Mouse (Mus musculus) midbrain, postnatal 0 days (tissue): ENCODE measurements around the gene Mrpl48. TPM values are rescaled to one million over a fixed set of nuclear protein-coding genes. Genes with fewer than 3 reads are reported as not detected.

Source experiments
- ATAC-seq: fragments of 200-750 bp; cut with Nextera tagmentation; 2 replicates; pipeline ENCODE4 v1.8.0; 2017; ENCODE audit warnings: moderate number of reproducible peaks, mild to moderate bottlenecking, moderate TSS enrichment, moderate library complexity; ENCODE audit not compliant: low FRiP score
- DNase-seq: peaks from one replicate; pipeline ENCODE4 v3.0.0-alpha.2; 2015; ENCODE audit warnings: low spot score
- H3K27ac ChIP-seq: fragments of 300-500 bp; sonication (generic); 2 replicates; pipeline ENCODE4 v1.5.1; 2014; ENCODE audit warnings: low read depth, mild to moderate bottlenecking, low read length, mixed read lengths
- H3K27me3 ChIP-seq: fragments of 300-500 bp; sonication (generic); 2 replicates; pipeline ENCODE4 v1.6.1; 2014; ENCODE audit warnings: low read length, control low read depth, mixed read lengths; ENCODE audit not compliant: insufficient read depth
- H3K36me3 ChIP-seq: fragments of 300-500 bp; sonication (generic); 2 replicates; pipeline ENCODE4 v1.6.1; 2014; ENCODE audit warnings: low read length, control low read depth, mixed read lengths; ENCODE audit not compliant: insufficient read depth
- H3K4me1 ChIP-seq: fragments of 300-500 bp; sonication (generic); 2 replicates; pipeline ENCODE4 v1.6.1; 2014; ENCODE audit warnings: mild to moderate bottlenecking, control low read depth, antibody characterized with exemption, low read length, mixed read lengths; ENCODE audit not compliant: insufficient read depth
- H3K4me2 ChIP-seq: fragments of 300-500 bp; sonication (generic); 2 replicates; pipeline ENCODE4 v1.6.1; 2014; ENCODE audit warnings: low read depth, mild to moderate bottlenecking, low read length, mixed read lengths; ENCODE audit not compliant: poor library complexity, severe bottlenecking
- H3K4me3 ChIP-seq: fragments of 300-500 bp; sonication (generic); 2 replicates; pipeline ENCODE4 v1.5.1; 2014; ENCODE audit warnings: low read depth, mild to moderate bottlenecking, low read length, moderate library complexity
- H3K9ac ChIP-seq: fragments of 300-500 bp; sonication (generic); replicated peaks from 2 replicates; pipeline ENCODE4 v1.6.1; 2014; ENCODE audit warnings: mild to moderate bottlenecking, low read length, moderate library complexity, mixed read lengths; ENCODE audit not compliant: poor library complexity, severe bottlenecking
- H3K9me3 ChIP-seq: fragments of 300-500 bp; sonication (generic); 2 replicates; pipeline ENCODE4 v1.6.1; 2016; ENCODE audit warnings: low read length, control low read depth
- CTCF ChIP-seq: IDR thresholded peaks from 2 replicates; pipeline ENCODE4 v1.5.1; 2016; ENCODE audit warnings: antibody characterized with exemption, mild to moderate bottlenecking
- WGBS: fragments of 180-500 bp; shearing (Covaris S2); extraction: QIAGEN DNeasy Blood & Tissue Kit; methylation state at CpG from one replicate; pipeline ENCODE4 v1.1.7; 2014; 5-methylcytosine and 5-hydroxymethylcytosine counted together
- polyA plus RNA-seq: library from polyadenylated mRNA; unstranded; fragments of >200 nt; fragmentation: Nextera tagmentation; extraction: Ambion mirVana; gene quantifications from 2 replicates; pipeline ENCODE4 v1.2.1, GENCODE M21; 2015
- total RNA-seq: library from RNA; depleted of rRNA; stranded (reverse); fragments of >200 nt; gene quantifications from 2 replicates; pipeline ENCODE4 v1.2.3, GENCODE M21; 2014; rRNA removed

Mrpl48 gene
- total and polyA plus RNA-seq, 2 experiments from 2014 or later, result 47.8 to 89.8 TPM

DNA sequence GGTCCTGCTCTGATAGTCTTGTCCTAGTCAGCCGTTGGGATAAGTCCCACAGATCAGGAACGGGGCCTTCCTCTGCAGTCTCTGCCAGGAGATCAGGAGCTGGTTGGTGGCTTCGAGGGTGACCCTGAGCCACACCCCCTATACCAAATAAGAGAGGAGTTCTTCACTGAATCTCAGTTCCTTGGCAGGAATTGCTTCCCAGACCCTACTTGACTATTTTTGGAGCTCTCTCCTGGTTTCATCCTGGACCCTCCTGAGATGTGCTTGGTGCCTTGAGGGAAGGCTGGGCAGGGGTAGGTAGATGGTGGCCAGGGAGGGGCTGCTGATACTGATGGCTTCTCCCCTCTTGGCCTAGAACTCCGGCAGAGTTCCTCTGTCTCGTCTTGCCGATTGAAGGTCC, 111.7 kb downstream of the Mrpl48 start:
- Histone ChIP-seq H3K9ac (no peak overlapping the region; the same call in 1 of the 2 replicates), H3K27ac (peak overlapping the region; percentile 89), H3K36me3 (0 out of 2 replicates have a peak, but pooled peaks cover 3% of the 10 kb centered on the region), H3K27me3 (no peaks in the 10 kb centered on the region), H3K9me3 (no peaks in the 10 kb centered on the region), H3K4me2 (no peak overlapping the region), H3K4me3 (no peak overlapping the region), H3K4me1 (peaks cover 12% of the 10 kb centered on the region; the same call in 1 of the 2 replicates)
- TF ChIP-seq CTCF, result no peak
- ATAC-seq, result no peak
- WGBS, result 78% methylated on average over 6 of the region's 6 CpGs
- DNase-seq, result no peak

Other genes with a start within 250 kb of the Mrpl48 start
- 22.2 and 26.6 TPM in 2 replicates for gene C2cd3, start 236.1 kb downstream of the Mrpl48 start, total RNA-seq
- gene C2cd3, start 236.1 kb downstream of the Mrpl48 start, polyA plus RNA-seq, result 8.1 and 8.5 TPM in 2 replicates
- gene Ppme1, start 236.0 kb downstream of the Mrpl48 start, total RNA-seq, result 159 and 172 TPM in 2 replicates
- 149 and 161 TPM in 2 replicates for gene Ppme1, start 236.0 kb downstream of the Mrpl48 start, polyA plus RNA-seq
- gene Ucp3, start 135.3 kb downstream of the Mrpl48 start, total RNA-seq, result not detected in 2 replicates
- 0.06 and 0.16 TPM in 2 replicates for gene Ucp3, start 135.3 kb downstream of the Mrpl48 start, polyA plus RNA-seq
- 93.0 and 118 TPM in 2 replicates for gene Ucp2, start 115.0 kb downstream of the Mrpl48 start, total RNA-seq
- gene Ucp2, start 115.0 kb downstream of the Mrpl48 start, polyA plus RNA-seq, result 99.5 and 99.9 TPM in 2 replicates
- gene Dnajb13, start 93.3 kb downstream of the Mrpl48 start, total RNA-seq, result 4.1 and 4.3 TPM in 2 replicates
- gene Dnajb13, start 93.3 kb downstream of the Mrpl48 start, polyA plus RNA-seq, result 2.9 and 3.2 TPM in 2 replicates
- gene Coa4, start 71.2 kb downstream of the Mrpl48 start, total RNA-seq, result 3.9 and 7.5 TPM in 2 replicates
- 5.7 and 6.5 TPM in 2 replicates for gene Coa4, start 71.2 kb downstream of the Mrpl48 start, polyA plus RNA-seq
- gene Rab6a, start 891 bp downstream of the Mrpl48 start, total RNA-seq, result 289 and 352 TPM in 2 replicates
- 340 and 363 TPM in 2 replicates for gene Rab6a, start 891 bp downstream of the Mrpl48 start, polyA plus RNA-seq
- 25.4 and 46.1 TPM in 2 replicates for gene Plekhb1, start 54.1 kb upstream of the Mrpl48 start, total RNA-seq
- 25.4 and 29.9 TPM in 2 replicates for gene Plekhb1, start 54.1 kb upstream of the Mrpl48 start, polyA plus RNA-seq
- 150 and 163 TPM in 2 replicates for gene Fam168a, start 98.3 kb upstream of the Mrpl48 start, total RNA-seq
- 105 and 106 TPM in 2 replicates for gene Fam168a, start 98.3 kb upstream of the Mrpl48 start, polyA plus RNA-seq